Comparison of ENCODE assay signal across 23 mouse cellular contexts in genomic region chr11:62134191-62134590, GRCm38 (mm10).
DNase-seq lines count a peak whose midpoint lies in the region; ATAC-seq and TF ChIP-seq lines count a peak whose summit lies in the region.
"Had no signal": no experiment of that assay in that cellular context is flagged by ENCODE, and none has a peak within 500 bp of the region (broad histone marks: within the 10 kb centered on the region; RNA-seq: fewer than 3 reads in every experiment).

No protein-coding gene starts in this region.

- no peak for TF ChIP-seq EP300 in lung, postnatal 0 days (IDR thresholded peaks at IDR 0.05)

- H3K27me3 ChIP-seq in lung, postnatal 0 days (replicated peaks; ENCODE audit: insufficient read depth, low read length) = no peaks in the 10 kb centered on the region
- H3K27me3 ChIP-seq: CH12.LX; embryonic facial prominence, embryonic 12.5 days; forebrain, embryonic 15.5 days; Patski had no signal

- no peaks in the 10 kb centered on the region for H3K36me3 ChIP-seq in lung, postnatal 0 days (ENCODE audit: insufficient read depth, low read length)

- no peak for TF ChIP-seq CTCF in lung, postnatal 0 days (IDR thresholded peaks at IDR 0.05)
- no peak for TF ChIP-seq CTCF in lung, adult 2 months (IDR thresholded peaks at IDR 0.05; ENCODE audit: insufficient read depth, low read length)

- no peak overlapping the region for H3K27ac ChIP-seq in lung, postnatal 0 days (ENCODE audit: low read length)
- H3K27ac ChIP-seq: embryonic facial prominence, embryonic 10.5 days; embryonic facial prominence, embryonic 12.5 days; forebrain, embryonic 13.5 days; forebrain, embryonic 15.5 days had no signal

- peak; percentile 12 to 35 for DNase-seq in lung, adult 18-20 months
- no peak for DNase-seq in lung, postnatal 10 days
- peak; percentile 66 for DNase-seq in lung, postnatal 0 days (ENCODE audit: low spot score)
- no peak for DNase-seq in lung, adult 2 months
- peak; percentile 44 for DNase-seq in lung, postnatal 36 days
- DNase-seq: adrenal gland, adult 8-10 months; adrenal gland, postnatal 14 days; adrenal gland, postnatal 36 days; B cell, adult 2 months; cerebellum, adult 11-12 months; cerebellum, adult 2 months; cerebellum, adult 9-10 months; cerebellum, postnatal 10 days; cerebellum, postnatal 25 days had no signal

- no peak overlapping the region for H3K9ac ChIP-seq in lung, postnatal 0 days (replicated peaks; ENCODE audit: low read depth)
- H3K9ac ChIP-seq: embryonic facial prominence, embryonic 12.5 days; forebrain, embryonic 13.5 days; forebrain, embryonic 15.5 days had no signal

- 68% methylated on average over 2 of the region's 2 CpGs for WGBS in lung, postnatal 0 days
- WGBS in lung, adult 2 months = 80% methylated on average over 2 of the region's 2 CpGs

- TF ChIP-seq POLR2A in lung, adult 2 months (IDR thresholded peaks at IDR 0.05; ENCODE audit: borderline replicate concordance, extremely low read depth, low read depth, low read length) = no peak

- no peaks in the 10 kb centered on the region for H3K9me3 ChIP-seq in lung, postnatal 0 days (ENCODE audit: low read length)
- H3K9me3 ChIP-seq: embryonic facial prominence, embryonic 10.5 days; embryonic facial prominence, embryonic 12.5 days; forebrain, embryonic 13.5 days; forebrain, embryonic 15.5 days; G1E had no signal

- no peak overlapping the region for H3K4me2 ChIP-seq in lung, postnatal 0 days (replicated peaks; ENCODE audit: low read depth, low read length)
- H3K4me2 ChIP-seq: embryonic facial prominence, embryonic 12.5 days; forebrain, embryonic 13.5 days; forebrain, embryonic 15.5 days had no signal

- H3K4me3 ChIP-seq in lung, postnatal 0 days (ENCODE audit: low read depth, low read length) = no peak overlapping the region
- H3K4me3 ChIP-seq in lung, adult 2 months (replicated peaks; ENCODE audit: extremely low read depth, low read depth, low read length) = no peak overlapping the region
- H3K4me3 ChIP-seq: embryonic facial prominence, embryonic 10.5 days; embryonic facial prominence, embryonic 12.5 days; forebrain, embryonic 13.5 days; forebrain, embryonic 15.5 days had no signal

- ATAC-seq in lung, postnatal 0 days = 0 out of 2 replicates have a peak, but pooled peaks have one; percentile 40
- ATAC-seq: activated CD4-positive, CD25-positive, alpha-beta regulatory T cell, adult 4 months; CD4-positive, CD25-positive, alpha-beta regulatory T cell, adult 4 months; forebrain, embryonic 13.5 days; forebrain, embryonic 15.5 days; Patski had no signal

- no peaks in the 10 kb centered on the region for H3K4me1 ChIP-seq in lung, postnatal 0 days (ENCODE audit: insufficient read depth, low read depth, low read length)
- H3K4me1 ChIP-seq in lung, adult 2 months (ENCODE audit: control insufficient read depth, insufficient read depth, low read length) = no peaks in the 10 kb centered on the region
- H3K4me1 ChIP-seq: embryonic facial prominence, embryonic 12.5 days had no signal

Comparison
In these comparisons a context has a peak if more than half of its experiments do, and no peak if none do; other contexts are left out.
1. DNase-seq: peak in lung, adult 18-20 months (2 of 2), lung, postnatal 0 days (single experiment) and lung, postnatal 36 days (single experiment); none in lung, postnatal 10 days (single experiment) and lung, adult 2 months (single experiment).